Mouse (Mus musculus) CH12.LX (cell line): ENCODE measurements around the gene Cyp2c55. TPM values are rescaled to one million over a fixed set of nuclear protein-coding genes. Genes with fewer than 3 reads are reported as not detected.

Source experiments
- DNase-seq: peaks from one replicate; pipeline ENCODE4 v3.0.0-alpha.2; 2013; ENCODE audit errors: extremely low read depth
- H3K27ac ChIP-seq: 2 replicates; pipeline ENCODE4 v1.5.1; 2012; ENCODE audit warnings: low read depth, mild to moderate bottlenecking, control low read depth, moderate library complexity; ENCODE audit not compliant: insufficient read depth
- H3K27me3 ChIP-seq: replicated peaks from 2 replicates; pipeline ENCODE3; 2012; ENCODE audit warnings: inconsistent platforms
- H3K36me3 ChIP-seq, 2 experiments: replicated peaks in 1 of 2; 2 replicates each; pipeline versions ENCODE3 to v1.6.1; 2012; ENCODE audit warnings: inconsistent platforms in 1 of 2, low read length in 1 of 2, mild to moderate bottlenecking in 1 of 2, mixed read lengths in 1 of 2, moderate library complexity in 1 of 2; ENCODE audit not compliant: control insufficient read depth in 1 of 2, insufficient read depth in 1 of 2
- H3K4me1 ChIP-seq, 2 experiments: 2 replicates each; pipeline ENCODE4 v1.6.1; 2012; ENCODE audit warnings: inconsistent platforms in 1 of 2, moderate library complexity in 1 of 2; ENCODE audit not compliant: insufficient read depth in 2 of 2, control insufficient read depth in 1 of 2
- H3K4me2 ChIP-seq: 2 replicates; pipeline ENCODE4 v1.6.1; 2012; ENCODE audit warnings: low read depth, mild to moderate bottlenecking, control low read depth; ENCODE audit not compliant: poor library complexity, insufficient read depth, severe bottlenecking
- H3K4me3 ChIP-seq, 3 experiments: fragments of 150-350 bp in 1 of 3; sonication (generic) in 1 of 3; replicated peaks in 1 of 3; 2 replicates each; pipeline versions ENCODE3 to v1.5.1; 2011 to 2012; ENCODE audit warnings: low read depth in 2 of 3, low read length in 2 of 3, mild to moderate bottlenecking in 2 of 3, moderate library complexity in 2 of 3, control low read depth in 1 of 3, improper control_type of control experiment in 1 of 3, inconsistent platforms in 1 of 3, mixed read lengths in 1 of 3; ENCODE audit not compliant: poor library complexity in 1 of 3
- H3K79me2 ChIP-seq: replicated peaks from 2 replicates; pipeline ENCODE4 v1.6.1; 2012; ENCODE audit warnings: mild to moderate bottlenecking, moderate library complexity; ENCODE audit not compliant: control insufficient read depth, poor library complexity, insufficient read depth, severe bottlenecking; ENCODE audit errors: extremely low read depth
- H3K9ac ChIP-seq: 2 replicates; pipeline ENCODE4 v1.6.1; 2012; ENCODE audit warnings: low read depth, mild to moderate bottlenecking, control low read depth, moderate library complexity; ENCODE audit not compliant: insufficient read depth
- H3K9me3 ChIP-seq: replicated peaks from 2 replicates; pipeline ENCODE3; 2012; ENCODE audit warnings: low read length, inconsistent platforms, mixed read lengths
- BHLHE40 ChIP-seq: IDR thresholded peaks from 2 replicates; pipeline ENCODE4 v1.6.1; 2011; ENCODE audit warnings: mild to moderate bottlenecking, low read depth, low read length, improper control_type of control experiment
- CTCF ChIP-seq, 2 experiments: IDR thresholded peaks in 1 of 2; conservative IDR thresholded peaks in 1 of 2; 2 replicates each; pipeline ENCODE4 v1.5.1; 2011 to 2012; ENCODE audit warnings: low read depth in 2 of 2, low read length in 2 of 2, improper control_type of control experiment in 1 of 2, inconsistent platforms in 1 of 2, mild to moderate bottlenecking in 1 of 2, moderate library complexity in 1 of 2
- ELF1 ChIP-seq: IDR thresholded peaks from 2 replicates; pipeline ENCODE4 v1.6.1; 2014; ENCODE audit warnings: low read depth, mild to moderate bottlenecking, inconsistent platforms, low read length, improper control_type of control experiment
- EP300 ChIP-seq: IDR thresholded peaks from 2 replicates; pipeline ENCODE4 v1.6.1; 2011; ENCODE audit warnings: low read length, improper control_type of control experiment
- ETS1 ChIP-seq: conservative IDR thresholded peaks from 2 replicates; pipeline ENCODE4 v1.6.1; 2012; ENCODE audit warnings: low read depth, mild to moderate bottlenecking, inconsistent platforms, low read length, improper control_type of control experiment, moderate library complexity
- IRF4 ChIP-seq: IDR thresholded peaks from 2 replicates; pipeline ENCODE4 v1.6.1; 2014; ENCODE audit warnings: low read depth, mild to moderate bottlenecking, inconsistent platforms, low read length, improper control_type of control experiment
- JUN ChIP-seq: IDR thresholded peaks from 2 replicates; pipeline ENCODE4 v1.6.1; 2011; ENCODE audit warnings: low read depth, mild to moderate bottlenecking, low read length, improper control_type of control experiment, moderate library complexity; ENCODE audit not compliant: insufficient read depth
- KAT2A ChIP-seq: IDR thresholded peaks from 2 replicates; pipeline ENCODE4 v1.6.1; 2012; ENCODE audit warnings: low read length, improper control_type of control experiment, inconsistent platforms; ENCODE audit not compliant: insufficient replicate concordance
- MAFK ChIP-seq: IDR thresholded peaks from 2 replicates; pipeline ENCODE4 v1.6.1; 2011; ENCODE audit warnings: low read length, improper control_type of control experiment; ENCODE audit not compliant: insufficient replicate concordance
- MAZ ChIP-seq: IDR thresholded peaks from 2 replicates; pipeline ENCODE4 v1.6.1; 2012; ENCODE audit warnings: low read depth, mild to moderate bottlenecking, inconsistent platforms, low read length, improper control_type of control experiment, moderate library complexity
- MEF2A ChIP-seq: IDR thresholded peaks from 2 replicates; pipeline ENCODE4 v1.6.1; 2014; ENCODE audit warnings: low read depth, mild to moderate bottlenecking, inconsistent platforms, low read length, improper control_type of control experiment, borderline replicate concordance
- NELFE ChIP-seq: IDR thresholded peaks from 2 replicates; pipeline ENCODE4 v1.6.1; 2011; ENCODE audit warnings: low read depth, low read length, improper control_type of control experiment
- NRF1 ChIP-seq: IDR thresholded peaks from 2 replicates; pipeline ENCODE4 v1.6.1; 2014; ENCODE audit warnings: low read depth, mild to moderate bottlenecking, inconsistent platforms, low read length, improper control_type of control experiment, moderate library complexity
- POLR2A ChIP-seq: IDR thresholded peaks from 2 replicates; pipeline ENCODE4 v1.6.1; 2011; ENCODE audit warnings: low read depth, mild to moderate bottlenecking, improper control_type of control experiment, low read length
- POLR2AphosphoS2 ChIP-seq: IDR thresholded peaks from 2 replicates; pipeline ENCODE4 v1.6.1; 2011; ENCODE audit warnings: low read depth, low read length, improper control_type of control experiment
- RAD21 ChIP-seq: IDR thresholded peaks from 2 replicates; pipeline ENCODE4 v1.6.1; 2011; ENCODE audit warnings: low read depth, mild to moderate bottlenecking, low read length, improper control_type of control experiment, moderate library complexity
- SIN3A ChIP-seq: IDR thresholded peaks from 2 replicates; pipeline ENCODE4 v1.6.1; 2012; ENCODE audit warnings: low read length, improper control_type of control experiment, inconsistent platforms
- SMC3 ChIP-seq: IDR thresholded peaks from 2 replicates; pipeline ENCODE4 v1.6.1; 2011; ENCODE audit warnings: low read depth, low read length, improper control_type of control experiment
- USF1 ChIP-seq: IDR thresholded peaks from 2 replicates; pipeline ENCODE4 v1.6.1; 2014; ENCODE audit warnings: low read depth, mild to moderate bottlenecking, inconsistent platforms, low read length, improper control_type of control experiment
- USF2 ChIP-seq: conservative IDR thresholded peaks from 2 replicates; pipeline ENCODE4 v1.6.1; 2011; ENCODE audit warnings: low read depth, low read length, improper control_type of control experiment
- ZC3H11A ChIP-seq: IDR thresholded peaks from 2 replicates; pipeline ENCODE4 v1.6.1; 2012; ENCODE audit warnings: low read depth, mild to moderate bottlenecking, inconsistent platforms, low read length, improper control_type of control experiment
- ZKSCAN1 ChIP-seq: IDR thresholded peaks from 2 replicates; pipeline ENCODE4 v1.6.1; 2012; ENCODE audit warnings: low read depth, inconsistent platforms, low read length, improper control_type of control experiment, borderline replicate concordance
- ZMIZ1 ChIP-seq: IDR thresholded peaks from 2 replicates; pipeline ENCODE4 v1.6.1; 2012; ENCODE audit warnings: low read depth, mild to moderate bottlenecking, inconsistent platforms, low read length, improper control_type of control experiment
- ZNF384 ChIP-seq: IDR thresholded peaks from 2 replicates; pipeline ENCODE4 v1.6.1; 2012; ENCODE audit warnings: low read depth, low read length, improper control_type of control experiment, inconsistent platforms
- dilution Hi-C: fragments of 300-500 bp; cut with MboI; formaldehyde crosslinking; loops from 2 replicates; pipeline ENCODE4 v1.14.3; 2020; ENCODE audit warnings: low sequenced_read_pairs; ENCODE audit not compliant: extremely low pct_unique_long_range_greater_than_20kb, extremely low pct_ligation_motif_present
- in situ Hi-C: fragments of 300-500 bp; cut with MboI; formaldehyde crosslinking; loops from 3 replicates; pipeline ENCODE4 v1.14.3; 2019; ENCODE audit warnings: low sequenced_read_pairs, low pct_ligation_motif_present, low pct_unique_long_range_greater_than_20kb, mixed read lengths
- polyA plus RNA-seq: library from polyadenylated mRNA; unstranded; fragments of >175 nt; gene quantifications from 2 replicates; pipeline ENCODE4 v1.2.1, GENCODE M21; 2012; ENCODE audit warnings: low read depth; ENCODE audit not compliant: insufficient read length
- total RNA-seq, 2 experiments: library from RNA; depleted of rRNA; stranded (reverse); fragments of 300-350 nt in 1 of 2; fragments of >200 nt in 1 of 2; gene quantifications; 2 replicates each; pipeline ENCODE4 v1.2.3; 2012 to 2014

The Cyp2c55 gene
- total and polyA plus RNA-seq, 3 experiments = 0.21 to 1.6 (median 0.46) TPM

- Histone ChIP-seq H3K27me3 (no peaks in the 10 kb centered on the region), H3K27ac (no peak overlapping the region), H3K4me1 (no peaks in the 10 kb centered on the region), H3K4me3 (no peak overlapping the region), H3K36me3 (peaks cover 21 to 41% of the 10 kb centered on the region in 2 experiments), H3K79me2 (no peaks in the 10 kb centered on the region), H3K9ac (no peak overlapping the region), H3K9me3 (no peaks in the 10 kb centered on the region), H3K4me2 (no peak overlapping the region)
- in situ Hi-C loops = no loop called here
- DNase-seq = no peak
- dilution Hi-C loops = no loop called here
- TF ChIP-seq IRF4 (no peak), USF2 (no peak), SIN3A (no peak), POLR2AphosphoS2 (peak; percentile 17; the same call in 1 of the 2 replicates)
These were observed 33.2 kb upstream of the Cyp2c55 start for GRCm38 (mm10) chr19:38973666-38974065.

- Histone ChIP-seq H3K36me3 (peaks cover 7 to 23% of the 10 kb centered on the region in 2 experiments), H3K4me3 (no peak overlapping the region), H3K27me3 (no peaks in the 10 kb centered on the region), H3K79me2 (no peaks in the 10 kb centered on the region), H3K4me2 (no peak overlapping the region), H3K4me1 (no peaks in the 10 kb centered on the region), H3K9ac (no peak overlapping the region), H3K27ac (no peak overlapping the region), H3K9me3 (no peaks in the 10 kb centered on the region)
- TF ChIP-seq MAFK = no peak
- TF ChIP-seq KAT2A = no peak
- no peak for TF ChIP-seq JUN
- no peak for TF ChIP-seq ELF1
- no peak for TF ChIP-seq SMC3
- no peak for TF ChIP-seq ZNF384
- TF ChIP-seq ZMIZ1 = no peak
- no peak for TF ChIP-seq ZC3H11A
- no peak for TF ChIP-seq CTCF (conservative IDR thresholded peaks at IDR 0.05 in 1 of 2, IDR thresholded peaks at IDR 0.05 in 1 of 2; ENCODE audit: low read depth in 2 of 2, low read length in 2 of 2)
- DNase-seq = no peak
- dilution Hi-C loops (no loop called here), in situ Hi-C loops (loop anchor here (25.0 kb wide), 1 partner anchor 1261 kb away; no protein-coding TSS in a partner anchor)
These were observed 30.6 kb upstream of the Cyp2c55 start for GRCm38 (mm10) chr19:38976269-38976668.

- Histone ChIP-seq H3K9me3 (no peaks in the 10 kb centered on the region), H3K36me3 (peaks cover 0 to 5% of the 10 kb centered on the region in 2 experiments), H3K9ac (no peak overlapping the region), H3K4me2 (no peak overlapping the region), H3K27me3 (no peaks in the 10 kb centered on the region), H3K27ac (no peak overlapping the region), H3K79me2 (no peaks in the 10 kb centered on the region), H3K4me1 (no peaks in the 10 kb centered on the region), H3K4me3 (no peak overlapping the region)
- peak; percentile 62 for DNase-seq
- in situ Hi-C loops (loop anchor here (25.0 kb wide), 1 partner anchor 1255 kb away; no protein-coding TSS in a partner anchor), dilution Hi-C loops (no loop called here)
- TF ChIP-seq CTCF (conservative IDR thresholded peaks at IDR 0.05 in 1 of 2, IDR thresholded peaks at IDR 0.05 in 1 of 2; ENCODE audit: low read depth in 2 of 2, low read length in 2 of 2) (peak; percentile 83 to 90), SIN3A (no peak), EP300 (no peak), USF1 (no peak), RAD21 (peak; percentile 97), JUN (no peak), MEF2A (no peak), BHLHE40 (no peak), MAZ (no peak), ZNF384 (peak; percentile 60; the same call in 1 of the 2 replicates), ETS1 (no peak), POLR2A (no peak), SMC3 (peak; percentile 77), ZC3H11A (peak; percentile 47), NELFE (0 out of 2 replicates have a peak, but pooled peaks have one; percentile 21), ZKSCAN1 (no peak), MAFK (no peak), NRF1 (no peak), IRF4 (no peak)
These were observed 24.9 kb upstream of the Cyp2c55 start for GRCm38 (mm10) chr19:38981966-38982365.
